Mouse (Mus musculus) brown adipose tissue, adult 24 weeks (tissue): ENCODE data around the gene Taldo1. TPM values are rescaled to one million over a fixed set of nuclear protein-coding genes. Genes with fewer than 3 reads are reported as not detected.
A peak's percentile ranks its signal among the peaks of the same experiment; 100 is the strongest.
"Not testable (repeated sequence)": the region's sequence is repeated elsewhere in the genome, so short reads cannot be mapped to it uniquely, and the experiment has no call there.

Experiments used
- H3K27ac ChIP-seq: fragments of 200-500 bp; replicated peaks from 2 replicates; pipeline ENCODE4 v1.5.1; 2012; ENCODE audit warnings: low read depth, mild to moderate bottlenecking, low read length
- H3K4me1 ChIP-seq: fragments of 200-500 bp; 2 replicates; pipeline ENCODE4 v1.6.1; 2012; ENCODE audit warnings: low read length, mixed read lengths; ENCODE audit not compliant: control insufficient read depth, insufficient read depth, insufficient read length
- H3K4me3 ChIP-seq: fragments of 200-500 bp; 2 replicates; pipeline ENCODE4 v1.5.1; 2012; ENCODE audit warnings: low read depth, mild to moderate bottlenecking, low read length, moderate library complexity; ENCODE audit not compliant: insufficient read depth
- polyA plus RNA-seq: library from polyadenylated mRNA; stranded (reverse); fragments of >200 nt; gene quantifications from 2 replicates; pipeline ENCODE4 v1.2.4, GENCODE M21; 2012; ENCODE audit not compliant: missing spikeins, insufficient read depth, insufficient read length

The Taldo1 gene
- polyA plus RNA-seq, 1 experiment: 1,487 TPM

- not testable (repeated sequence) for H3K4me3 ChIP-seq, H3K27ac ChIP-seq, H3K4me1 ChIP-seq
Observed at GRCm38 (mm10) chr7:141407670-141408069, 15.7 kb downstream of the Taldo1 start.

- Histone ChIP-seq H3K27ac (no peak overlapping the region), H3K4me1 (no peaks in the 10 kb centered on the region)
Observed at GRCm38 (mm10) chr7:141408833-141409232, 16.8 kb downstream of the Taldo1 start.

GRCm38 (mm10) chr7:141410631-141411030 is 18.6 kb downstream of the Taldo1 start:
- H3K4me3 ChIP-seq: no peak overlapping the region
- no peaks in the 10 kb centered on the region for H3K4me1 ChIP-seq
- no peak overlapping the region for H3K27ac ChIP-seq

More at GRCm38 (mm10) chr7:141408833-141409232, 16.8 kb downstream of the Taldo1 start:
- H3K4me3 ChIP-seq: no peak overlapping the region

GRCm38 (mm10) chr7:141411667-141412066 is 19.7 kb downstream of the Taldo1 start:
- no peak overlapping the region for H3K4me3 ChIP-seq
- H3K27ac ChIP-seq: no peak overlapping the region
- no peaks in the 10 kb centered on the region for H3K4me1 ChIP-seq

GRCm38 (mm10) chr7:141413331-141413730 is 21.3 kb downstream of the Taldo1 start:
- H3K27ac ChIP-seq: peak overlapping the region; percentile 60
- peak overlapping the region; percentile 82 for H3K4me3 ChIP-seq
- no peaks in the 10 kb centered on the region for H3K4me1 ChIP-seq

- H3K27ac ChIP-seq: peak within 1 kb of the TSS; percentile 83
- H3K4me1 ChIP-seq: no peaks in the 10 kb centered on the region
- peak within 1 kb of the TSS; percentile 82 for H3K4me3 ChIP-seq
Observed at GRCm38 (mm10) chr7:141413809-141414584, 22.0 kb downstream of the Taldo1 start, which contains the start of gene Gatd1. Gene Gatd1 (minus strand): TSS chr7:141414136.

GRCm38 (mm10) chr7:141416144-141416841 is 24.3 kb downstream of the Taldo1 start:
- Histone ChIP-seq H3K4me1 (no peaks in the 10 kb centered on the region), H3K4me3 (no peak overlapping the region), H3K27ac (no peak overlapping the region)

GRCm38 (mm10) chr7:141417731-141418681 is 26.0 kb downstream of the Taldo1 start:
- Histone ChIP-seq H3K27ac (no peak overlapping the region), H3K4me3 (no peak overlapping the region), H3K4me1 (no peaks in the 10 kb centered on the region)

GRCm38 (mm10) chr7:141418970-141419369 is 27.0 kb downstream of the Taldo1 start:
- H3K4me1 ChIP-seq: no peaks in the 10 kb centered on the region
- no peak overlapping the region for H3K4me3 ChIP-seq
- H3K27ac ChIP-seq: no peak overlapping the region

- H3K4me1 ChIP-seq: no peaks in the 10 kb centered on the region
- H3K27ac ChIP-seq: no peak overlapping the region
- H3K4me3 ChIP-seq: no peak overlapping the region
Observed at GRCm38 (mm10) chr7:141420030-141420702, 28.2 kb downstream of the Taldo1 start.

- Histone ChIP-seq H3K4me1 (0 out of 2 replicates have a peak, but pooled peaks cover 1% of the 10 kb centered on the region), H3K27ac (no peak overlapping the region)
Observed at GRCm38 (mm10) chr7:141423811-141424210, 31.8 kb downstream of the Taldo1 start.

GRCm38 (mm10) chr7:141426948-141427730 is 35.1 kb downstream of the Taldo1 start:
- H3K4me3 ChIP-seq: no peak overlapping the region
- no peak overlapping the region for H3K27ac ChIP-seq
- peaks cover 8% of the 10 kb centered on the region; the same call in 1 of the 2 replicates for H3K4me1 ChIP-seq

More at GRCm38 (mm10) chr7:141423811-141424210, 31.8 kb downstream of the Taldo1 start:
- H3K4me3 ChIP-seq: no peak overlapping the region

- peaks cover 8% of the 10 kb centered on the region; the same call in 1 of the 2 replicates for H3K4me1 ChIP-seq
- H3K27ac ChIP-seq: no peak overlapping the region
- no peak overlapping the region for H3K4me3 ChIP-seq
Observed at GRCm38 (mm10) chr7:141428701-141429100, 36.7 kb downstream of the Taldo1 start.
